Mouse (Mus musculus): ENCODE data around the gene Hoxa2. TPM values are rescaled to one million over a fixed set of nuclear protein-coding genes. Genes with fewer than 3 reads are reported as not detected.
A peak's percentile ranks its signal among the peaks of the same experiment; 100 is the strongest.

Hoxa2 gene
- polyA plus RNA-seq, 1 experiment = 1.4 TPM

DNA sequence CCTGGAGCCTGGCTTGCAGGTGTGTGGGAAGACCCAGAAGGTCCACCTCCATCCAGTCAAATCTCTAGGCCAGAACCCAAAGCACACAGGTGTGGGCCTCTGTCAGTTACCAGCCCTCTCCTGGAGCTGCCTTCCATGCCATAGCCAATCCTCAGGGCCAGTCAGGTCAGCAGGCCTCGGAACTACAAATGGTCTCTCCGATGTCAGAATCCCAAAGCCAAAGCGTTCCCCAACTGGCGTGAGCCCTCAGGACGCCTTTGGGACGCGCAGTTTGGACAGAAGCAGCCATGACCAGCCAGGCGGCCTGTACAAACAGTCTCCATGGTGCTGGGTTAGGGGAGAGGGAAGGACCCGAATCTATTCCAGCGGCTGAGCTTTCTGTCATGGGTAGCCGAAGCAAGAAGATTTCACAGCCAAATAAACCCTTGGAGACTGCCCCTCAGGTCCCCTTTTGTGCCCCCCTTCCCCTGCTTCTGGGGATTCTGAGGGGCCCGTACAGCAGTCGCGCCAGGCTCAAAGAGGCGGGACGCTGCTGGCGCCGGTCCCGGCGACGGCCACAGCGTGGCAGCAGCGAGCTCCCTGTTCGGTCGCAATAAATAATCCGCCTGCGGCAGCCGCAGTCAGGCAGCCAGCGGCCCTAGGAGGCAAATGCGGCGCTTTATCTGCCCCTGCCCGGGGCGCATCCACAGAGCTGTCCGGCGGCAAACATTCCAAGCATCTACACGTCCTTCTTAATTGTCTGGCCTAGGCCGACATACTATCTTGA is 46.7 kb upstream of the Hoxa2 start:
- peaks cover 18% of the 10 kb centered on the region for H3K4me1 ChIP-seq (replicated peaks; ENCODE audit: control insufficient read depth, insufficient read depth, low read length)
- no peaks in the 10 kb centered on the region for H3K36me3 ChIP-seq (ENCODE audit: control insufficient read depth, insufficient read depth, low read length)
- H3K27ac ChIP-seq (ENCODE audit: control insufficient read depth, insufficient read depth, low read length) = no peak overlapping the region
- TF ChIP-seq CTCF (IDR thresholded peaks at IDR 0.05; ENCODE audit: borderline replicate concordance, control insufficient read depth, extremely low read depth, insufficient read depth, low read length, poor library complexity) (peak; percentile 82; the same call in 1 of the 2 replicates), POLR2A (IDR thresholded peaks at IDR 0.05; ENCODE audit: control insufficient read depth, extremely low read depth, insufficient read depth, low read length, poor library complexity) (no peak)
- DNase-seq = peak; percentile 79
- peak overlapping the region; percentile 44 for H3K4me3 ChIP-seq (ENCODE audit: control insufficient read depth, insufficient read depth, low read length)
- peaks cover 15% of the 10 kb centered on the region; the same call in 1 of the 2 replicates for H3K27me3 ChIP-seq (ENCODE audit: control insufficient read depth, insufficient read depth, low read length)
- WGBS = 4% methylated on average over 37 of the region's 37 CpGs

DNA sequence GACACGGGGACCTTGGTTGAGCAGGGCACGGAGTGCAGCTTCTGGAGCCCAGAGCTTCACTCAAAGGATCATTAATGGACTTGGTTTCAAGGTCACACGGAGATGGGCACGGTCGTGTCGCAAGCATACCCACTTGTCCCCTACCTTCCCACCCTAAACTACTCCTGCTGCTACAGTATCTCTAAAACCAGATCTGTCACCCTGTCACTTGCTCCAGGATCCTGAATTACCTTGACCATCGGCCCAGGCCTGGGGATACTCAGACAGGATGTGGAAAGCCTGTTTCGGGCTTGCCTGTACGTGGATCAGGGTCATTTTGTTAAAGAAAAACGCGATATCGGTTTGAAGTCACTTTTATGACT is 45.0 kb upstream of the Hoxa2 start:
- no peak for DNase-seq
- Histone ChIP-seq H3K36me3 (ENCODE audit: control insufficient read depth, insufficient read depth, low read length) (no peaks in the 10 kb centered on the region), H3K4me3 (ENCODE audit: control insufficient read depth, insufficient read depth, low read length) (no peak overlapping the region), H3K4me1 (replicated peaks; ENCODE audit: control insufficient read depth, insufficient read depth, low read length) (peaks cover 18% of the 10 kb centered on the region), H3K27me3 (ENCODE audit: control insufficient read depth, insufficient read depth, low read length) (peaks cover 13% of the 10 kb centered on the region; the same call in 1 of the 2 replicates), H3K27ac (ENCODE audit: control insufficient read depth, insufficient read depth, low read length) (no peak overlapping the region)
- no peak for TF ChIP-seq CTCF (IDR thresholded peaks at IDR 0.05; ENCODE audit: borderline replicate concordance, control insufficient read depth, extremely low read depth, insufficient read depth, low read length, poor library complexity)
- 71% methylated on average over 12 of the region's 12 CpGs for WGBS

DNA sequence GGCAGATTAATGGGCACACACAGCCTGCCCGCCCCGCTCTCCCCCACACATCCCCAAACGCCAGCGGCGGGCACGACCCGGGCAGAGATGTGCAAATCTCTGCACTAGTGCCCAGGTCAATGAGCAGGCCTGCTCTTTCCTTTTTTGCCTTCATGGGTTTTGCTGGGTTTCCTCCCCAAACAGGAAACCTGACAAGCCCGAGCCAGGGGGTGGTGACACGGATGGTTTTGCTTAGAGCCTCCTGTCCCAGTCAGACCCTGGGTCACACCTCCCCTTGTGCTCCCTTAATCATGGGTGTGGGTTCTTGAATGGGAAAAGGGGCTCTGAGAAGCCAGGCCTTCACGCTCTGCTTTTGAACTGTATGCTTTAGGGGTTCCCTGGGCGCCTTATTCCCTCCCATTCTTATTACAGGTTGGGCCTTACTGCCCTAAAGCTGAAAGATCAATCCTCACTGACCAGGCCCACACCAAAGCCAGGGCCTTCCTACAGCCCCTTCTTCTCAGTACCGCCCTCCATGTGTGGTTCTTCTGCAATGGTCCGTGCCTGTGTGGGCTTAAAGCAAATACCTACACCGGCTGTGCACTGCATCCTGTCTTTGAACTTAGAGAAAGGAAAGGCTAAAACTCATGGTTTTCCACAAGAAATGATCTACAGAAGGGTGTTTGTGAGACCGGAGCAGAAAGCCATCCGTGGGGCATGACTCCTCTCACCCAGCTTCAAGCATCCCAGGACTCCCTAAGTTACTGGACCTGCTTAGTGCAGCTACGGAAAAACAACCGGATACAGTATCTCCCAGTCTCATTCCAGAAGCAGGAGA is 44.4 kb upstream of the Hoxa2 start:
- H3K36me3 ChIP-seq (ENCODE audit: control insufficient read depth, insufficient read depth, low read length) = no peaks in the 10 kb centered on the region
- WGBS = 31% methylated on average over 18 of the region's 18 CpGs
- peaks cover 18% of the 10 kb centered on the region for H3K4me1 ChIP-seq (replicated peaks; ENCODE audit: control insufficient read depth, insufficient read depth, low read length)
- H3K4me3 ChIP-seq (ENCODE audit: control insufficient read depth, insufficient read depth, low read length) = no peak overlapping the region
- TF ChIP-seq POLR2A (IDR thresholded peaks at IDR 0.05; ENCODE audit: control insufficient read depth, extremely low read depth, insufficient read depth, low read length, poor library complexity) = no peak
- no peak for TF ChIP-seq CTCF (IDR thresholded peaks at IDR 0.05; ENCODE audit: borderline replicate concordance, control insufficient read depth, extremely low read depth, insufficient read depth, low read length, poor library complexity)
- no peak overlapping the region for H3K27ac ChIP-seq (ENCODE audit: control insufficient read depth, insufficient read depth, low read length)
- H3K27me3 ChIP-seq (ENCODE audit: control insufficient read depth, insufficient read depth, low read length) = peaks cover 13% of the 10 kb centered on the region; the same call in 1 of the 2 replicates
- no peak for DNase-seq

DNA sequence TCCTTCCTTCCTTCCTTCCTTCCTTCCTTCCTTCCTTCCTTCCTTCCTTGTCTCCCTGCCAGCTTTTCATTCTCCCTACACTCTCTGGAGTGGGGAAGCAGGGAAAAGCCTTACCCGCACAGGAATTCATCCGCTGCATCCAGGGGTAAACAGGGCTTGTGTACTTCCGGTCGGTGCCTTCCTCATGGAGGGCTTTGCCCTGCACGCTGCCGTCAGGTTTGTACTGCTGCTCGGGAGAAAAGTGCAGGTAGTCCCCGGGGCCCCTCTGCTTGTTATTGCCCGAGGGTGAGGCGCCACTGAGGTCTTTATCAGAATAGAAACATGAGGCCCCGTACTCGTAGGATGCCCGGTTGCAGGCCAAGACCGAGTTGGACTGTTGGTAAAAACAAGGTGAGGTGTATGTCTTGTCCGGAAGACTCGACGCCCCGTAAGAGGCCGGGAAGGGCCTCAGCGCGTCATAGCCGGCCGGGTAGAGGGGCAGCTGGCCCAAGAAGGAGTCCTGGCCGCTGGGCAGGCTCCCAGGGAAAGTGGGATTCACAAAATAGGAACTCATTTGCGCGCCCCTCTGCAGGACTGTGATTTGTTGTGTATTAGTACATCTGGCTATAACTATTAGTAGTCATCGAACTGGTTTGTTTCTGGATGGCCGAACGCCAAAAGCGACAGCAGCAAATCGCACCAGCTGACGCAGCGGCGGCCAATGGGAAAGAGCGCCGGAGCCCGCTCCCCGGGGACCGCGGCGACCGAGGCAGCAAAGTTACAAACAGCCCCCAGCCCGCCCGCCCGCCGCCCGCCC is 43.6 kb upstream of the Hoxa2 start, which contains the start of gene Hoxa6:
Gene Hoxa6 (minus strand): TSS at position 651 of the 796 bp plus-strand sequence.
- TF ChIP-seq POLR2A (IDR thresholded peaks at IDR 0.05; ENCODE audit: control insufficient read depth, extremely low read depth, insufficient read depth, low read length, poor library complexity) (no peak), CTCF (IDR thresholded peaks at IDR 0.05; ENCODE audit: borderline replicate concordance, control insufficient read depth, extremely low read depth, insufficient read depth, low read length, poor library complexity) (no peak)
- H3K27me3 ChIP-seq (ENCODE audit: control insufficient read depth, insufficient read depth, low read length) = peaks cover 13% of the 10 kb centered on the region; the same call in 1 of the 2 replicates
- no peak for DNase-seq

DNA sequence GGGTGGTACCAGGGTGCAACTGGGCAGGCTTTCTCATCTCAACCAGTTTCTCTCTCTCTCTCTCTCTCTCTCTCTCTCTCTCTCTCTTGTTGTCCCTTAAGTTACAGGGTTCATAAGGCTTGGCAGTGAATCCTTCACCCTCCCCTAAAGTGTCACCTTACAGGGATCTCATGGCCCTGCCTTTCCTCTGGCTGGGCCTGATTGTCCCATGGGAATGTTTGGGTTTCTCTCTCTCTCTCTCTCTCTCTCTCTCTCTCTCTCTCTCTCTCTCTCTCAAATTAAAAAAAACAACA is 43.0 kb upstream of the Hoxa2 start:
- H3K4me3 ChIP-seq (ENCODE audit: control insufficient read depth, insufficient read depth, low read length) = no peak overlapping the region
- no peaks in the 10 kb centered on the region for H3K36me3 ChIP-seq (ENCODE audit: control insufficient read depth, insufficient read depth, low read length)
- peaks cover 10% of the 10 kb centered on the region; the same call in 1 of the 2 replicates for H3K27me3 ChIP-seq (ENCODE audit: control insufficient read depth, insufficient read depth, low read length)
- peaks cover 13% of the 10 kb centered on the region for H3K4me1 ChIP-seq (replicated peaks; ENCODE audit: control insufficient read depth, insufficient read depth, low read length)
- DNase-seq = no peak
- no peak overlapping the region for H3K27ac ChIP-seq (ENCODE audit: control insufficient read depth, insufficient read depth, low read length)
- TF ChIP-seq POLR2A (IDR thresholded peaks at IDR 0.05; ENCODE audit: control insufficient read depth, extremely low read depth, insufficient read depth, low read length, poor library complexity) (no peak), CTCF (IDR thresholded peaks at IDR 0.05; ENCODE audit: borderline replicate concordance, control insufficient read depth, extremely low read depth, insufficient read depth, low read length, poor library complexity) (no peak)

More for the DNA sequence above, 43.6 kb upstream of the Hoxa2 start, which contains the start of gene Hoxa6:
- H3K36me3 ChIP-seq (ENCODE audit: control insufficient read depth, insufficient read depth, low read length) = no peaks in the 10 kb centered on the region
- no peak within 1 kb of the TSS for H3K4me3 ChIP-seq (ENCODE audit: control insufficient read depth, insufficient read depth, low read length)
- H3K4me1 ChIP-seq (replicated peaks; ENCODE audit: control insufficient read depth, insufficient read depth, low read length) = peaks cover 18% of the 10 kb centered on the region
- 40% methylated on average over 45 of the region's 47 CpGs for WGBS
- H3K27ac ChIP-seq (ENCODE audit: control insufficient read depth, insufficient read depth, low read length) = no peak within 1 kb of the TSS
